Mouse (Mus musculus) ES-Bruce4 (cell line): Measurements from ENCODE around the gene Cntn6. TPM values are rescaled to one million over a fixed set of nuclear protein-coding genes. Genes with fewer than 3 reads are reported as not detected.

Source experiments
- H3K27ac ChIP-seq: 2 replicates; pipeline ENCODE4 v1.5.1; 2012; ENCODE audit warnings: low read length, inconsistent platforms; ENCODE audit not compliant: insufficient read depth
- H3K27me3 ChIP-seq: 2 replicates; pipeline ENCODE4 v1.6.1; 2012; ENCODE audit warnings: mild to moderate bottlenecking, low read length, inconsistent platforms; ENCODE audit not compliant: control insufficient read depth, poor library complexity, insufficient read depth, severe bottlenecking
- H3K36me3 ChIP-seq: 2 replicates; pipeline ENCODE4 v1.6.1; 2012; ENCODE audit warnings: inconsistent platforms, mild to moderate bottlenecking, low read length, moderate library complexity; ENCODE audit not compliant: control insufficient read depth, poor library complexity, insufficient read depth, severe bottlenecking
- H3K4me1 ChIP-seq: one replicate; pipeline ENCODE4 v1.8.1; 2011; ENCODE audit warnings: low read length; ENCODE audit not compliant: control insufficient read depth, insufficient read depth
- H3K4me3 ChIP-seq: 2 replicates; pipeline ENCODE4 v1.5.1; 2011; ENCODE audit warnings: low read depth, mild to moderate bottlenecking, low read length
- H3K9ac ChIP-seq: 2 replicates; pipeline ENCODE4 v1.6.1; 2012; ENCODE audit warnings: low read depth, mild to moderate bottlenecking, inconsistent platforms; ENCODE audit not compliant: poor library complexity, severe bottlenecking
- H3K9me3 ChIP-seq: replicated peaks from 2 replicates; pipeline ENCODE4 v1.6.1; 2012; ENCODE audit warnings: mild to moderate bottlenecking, low read length, inconsistent platforms; ENCODE audit not compliant: control insufficient read depth, poor library complexity, insufficient read depth, severe bottlenecking
- CTCF ChIP-seq: IDR thresholded peaks from one replicate; pipeline ENCODE4 v1.8.1; 2011; ENCODE audit warnings: low read depth, low read length
- EP300 ChIP-seq: IDR thresholded peaks from 2 replicates; pipeline ENCODE4 v1.6.1; 2011; ENCODE audit warnings: low read depth, low read length; ENCODE audit not compliant: insufficient read depth
- POLR2A ChIP-seq: IDR thresholded peaks from one replicate; pipeline ENCODE4 v1.8.1; 2011; ENCODE audit warnings: low read length; ENCODE audit not compliant: insufficient read depth
- polyA plus RNA-seq: library from polyadenylated mRNA; stranded (reverse); fragments of >200 nt; gene quantifications from 2 replicates; pipeline ENCODE4 v1.2.4, GENCODE M21; 2011; ENCODE audit warnings: low read depth; ENCODE audit not compliant: missing spikeins, insufficient read depth, insufficient read length

The Cntn6 gene
- polyA plus RNA-seq, 1 experiment, result not detected

DNA sequence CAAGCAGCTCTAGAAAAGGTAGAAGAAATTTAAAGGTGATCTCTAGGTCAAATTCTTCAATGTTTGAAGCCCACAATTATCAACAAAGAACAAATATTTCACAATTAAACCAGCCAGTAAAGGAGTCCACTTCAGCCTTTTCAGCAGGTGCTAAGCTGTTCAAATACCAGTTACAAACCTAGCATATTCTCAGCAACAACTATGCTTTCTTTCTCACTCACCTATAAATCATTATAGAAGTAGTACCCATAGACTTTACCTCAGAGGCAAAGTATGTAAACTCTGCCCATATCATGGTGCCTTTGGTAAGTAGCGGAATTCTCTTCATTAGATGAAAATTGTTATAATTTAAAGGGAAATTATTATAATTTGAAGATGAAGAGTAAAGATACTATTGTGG, 71.4 kb downstream of the Cntn6 start:
- Histone ChIP-seq H3K4me1 (no peaks in the 10 kb centered on the region), H3K9me3 (no peaks in the 10 kb centered on the region), H3K27ac (no peak overlapping the region), H3K4me3 (no peak overlapping the region), H3K9ac (no peak overlapping the region), H3K27me3 (no peaks in the 10 kb centered on the region), H3K36me3 (no peaks in the 10 kb centered on the region)
- TF ChIP-seq CTCF (no peak), POLR2A (no peak), EP300 (no peak)

DNA sequence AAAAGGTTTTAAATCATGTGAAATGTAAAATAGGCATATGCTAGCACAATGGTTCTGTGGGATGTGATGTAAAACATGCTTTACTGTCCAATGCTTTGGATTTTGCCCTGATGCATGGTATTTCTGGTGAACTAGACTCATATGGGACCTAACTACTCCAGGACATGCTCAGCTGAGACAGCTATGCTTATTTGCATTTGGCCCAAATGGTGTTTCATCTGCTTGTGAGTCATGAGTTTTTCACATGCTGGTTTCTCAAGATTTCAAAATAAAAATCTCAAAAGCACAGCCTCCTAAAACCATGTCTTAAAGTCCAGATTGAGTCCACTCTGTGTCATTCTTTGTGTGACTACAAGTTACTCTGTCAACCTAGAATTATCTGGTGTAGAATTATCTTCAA, 77.0 kb downstream of the Cntn6 start:
- Histone ChIP-seq H3K4me1 (no peaks in the 10 kb centered on the region), H3K27me3 (no peaks in the 10 kb centered on the region), H3K9ac (no peak overlapping the region), H3K27ac (no peak overlapping the region), H3K4me3 (no peak overlapping the region), H3K36me3 (no peaks in the 10 kb centered on the region), H3K9me3 (no peaks in the 10 kb centered on the region)
- TF ChIP-seq EP300 (no peak), CTCF (no peak), POLR2A (no peak)

DNA sequence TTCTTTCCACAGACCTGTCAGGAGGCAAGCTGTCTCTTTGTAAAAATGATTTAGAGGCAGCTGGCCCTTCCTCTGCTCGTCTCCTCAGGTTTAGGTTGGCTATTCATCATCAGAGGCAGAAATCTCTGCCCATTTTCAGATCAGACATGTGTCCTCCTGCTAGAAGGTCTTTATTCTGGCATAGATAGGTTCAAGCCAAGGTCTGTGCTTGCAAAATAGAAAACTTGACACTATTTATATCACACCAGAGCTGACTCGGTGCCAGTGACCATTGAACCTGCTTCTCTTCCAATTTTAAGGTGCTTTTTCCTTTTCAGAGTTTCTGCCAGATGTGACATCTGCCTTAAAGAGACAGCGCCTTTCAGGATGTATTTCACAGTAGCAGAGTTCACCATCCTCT, 95.4 kb downstream of the Cntn6 start:
- Histone ChIP-seq H3K9me3 (no peaks in the 10 kb centered on the region), H3K9ac (no peak overlapping the region), H3K36me3 (no peaks in the 10 kb centered on the region), H3K27ac (no peak overlapping the region), H3K4me3 (no peak overlapping the region), H3K27me3 (no peaks in the 10 kb centered on the region), H3K4me1 (no peaks in the 10 kb centered on the region)
- no peak for TF ChIP-seq POLR2A
- TF ChIP-seq EP300, result no peak

GRCm38 (mm10) chr6:104600838-104601397, 108.3 kb downstream of the Cntn6 start:
- no peaks in the 10 kb centered on the region for H3K9me3 ChIP-seq
- H3K27me3 ChIP-seq, result no peaks in the 10 kb centered on the region
- no peaks in the 10 kb centered on the region for H3K36me3 ChIP-seq
- H3K4me3 ChIP-seq, result no peak overlapping the region
- H3K4me1 ChIP-seq, result no peaks in the 10 kb centered on the region
- no peak overlapping the region for H3K9ac ChIP-seq
- TF ChIP-seq POLR2A (no peak), CTCF (no peak), EP300 (no peak)
- H3K27ac ChIP-seq, result no peak overlapping the region

- no peak for TF ChIP-seq POLR2A
- TF ChIP-seq EP300, result no peak
- TF ChIP-seq CTCF, result no peak
- Histone ChIP-seq H3K4me3 (no peak overlapping the region), H3K27me3 (no peaks in the 10 kb centered on the region), H3K4me1 (no peaks in the 10 kb centered on the region), H3K36me3 (no peaks in the 10 kb centered on the region), H3K27ac (no peak overlapping the region), H3K9me3 (no peaks in the 10 kb centered on the region), H3K9ac (no peak overlapping the region)
These were observed 110.3 kb downstream of the Cntn6 start for GRCm38 (mm10) chr6:104602894-104603293.

DNA sequence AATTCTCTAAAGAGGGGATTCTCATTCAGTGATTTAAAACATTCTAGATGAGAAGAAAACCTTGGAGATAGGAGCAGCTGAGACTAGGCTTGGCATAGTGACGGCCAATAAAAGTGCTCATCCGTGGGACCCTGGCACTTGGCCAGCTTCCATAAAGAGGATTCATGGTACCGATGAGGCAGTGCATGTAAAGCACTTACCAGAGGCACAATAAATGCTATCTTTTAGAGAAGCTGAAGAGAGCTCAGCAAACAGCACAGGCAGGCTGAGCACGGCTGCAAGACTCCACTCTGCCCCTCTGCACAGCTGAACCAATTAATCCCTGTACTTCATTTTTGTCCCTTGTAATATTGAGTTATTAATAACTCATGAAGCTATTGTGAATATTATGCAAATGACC, 110.8 kb downstream of the Cntn6 start:
- Histone ChIP-seq H3K4me3 (no peak overlapping the region), H3K9me3 (no peaks in the 10 kb centered on the region), H3K36me3 (no peaks in the 10 kb centered on the region), H3K27ac (no peak overlapping the region), H3K4me1 (no peaks in the 10 kb centered on the region), H3K9ac (no peak overlapping the region), H3K27me3 (no peaks in the 10 kb centered on the region)
- TF ChIP-seq CTCF (no peak), POLR2A (no peak), EP300 (no peak)
